Mouse (Mus musculus): Measurements from ENCODE around the gene Naxd.
"Not testable (repeated sequence)": the region's sequence is repeated elsewhere in the genome, so short reads cannot be mapped to it uniquely, and the experiment has no call there.

Naxd gene

GRCm38 (mm10) chr8:11512711-11513110, 15.4 kb downstream of the Naxd start:
- no peak for DNase-seq (ENCODE audit: low spot score in 2 of 2)

DNA sequence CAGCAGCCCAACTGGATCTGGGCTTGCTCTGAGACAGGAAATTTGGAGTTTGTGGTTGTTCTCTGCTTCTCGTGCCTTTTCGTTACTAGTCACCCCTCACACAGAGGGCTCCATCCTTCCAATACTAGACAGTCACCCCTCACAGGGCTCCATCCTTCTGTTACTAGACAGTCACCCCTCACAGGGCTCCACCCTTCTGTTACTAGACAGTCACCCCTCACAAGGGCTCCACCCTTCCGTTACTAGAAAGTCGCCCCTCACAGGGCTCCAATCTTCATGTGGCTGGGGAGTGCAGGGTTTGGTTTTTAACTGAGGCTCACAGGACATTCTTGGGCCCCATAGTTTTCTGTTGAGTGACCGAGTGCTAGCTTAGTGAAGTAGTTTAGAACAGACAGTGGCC, 15.9 kb downstream of the Naxd start:
- DNase-seq (ENCODE audit: low spot score in 2 of 2), result no peak

GRCm38 (mm10) chr8:11516292-11516691, 19.0 kb downstream of the Naxd start:
- no peak for DNase-seq (ENCODE audit: low spot score in 2 of 2)

GRCm38 (mm10) chr8:11517366-11518055, 20.2 kb downstream of the Naxd start:
- no peak for DNase-seq (ENCODE audit: low spot score in 2 of 2)

GRCm38 (mm10) chr8:11518056-11518396, 20.7 kb downstream of the Naxd start:
- no peak for DNase-seq (ENCODE audit: low spot score in 2 of 2)

DNA sequence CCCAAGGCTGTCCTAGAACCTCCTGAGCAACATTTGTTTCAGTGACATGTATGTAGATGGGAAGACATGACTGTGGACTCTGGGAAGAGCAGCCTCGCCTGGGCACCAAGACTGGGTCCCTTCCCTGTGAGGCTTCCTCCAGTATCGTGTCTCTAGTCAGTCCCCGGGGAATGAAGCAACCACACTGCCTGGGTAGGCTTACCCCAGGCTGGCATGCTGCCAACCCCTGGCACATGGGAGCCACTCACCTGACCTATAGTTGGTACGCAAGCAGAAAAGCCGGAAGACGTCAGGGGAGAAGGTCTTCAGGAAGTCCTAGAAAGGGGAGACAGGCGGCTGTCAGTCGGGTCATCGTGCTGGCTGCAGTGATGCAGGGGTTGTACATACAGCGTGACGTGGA, 21.4 kb downstream of the Naxd start:
- DNase-seq (ENCODE audit: low spot score in 2 of 2), result no peak

- DNase-seq (ENCODE audit: low spot score in 2 of 2), result no peak
These were observed 26.0 kb downstream of the Naxd start for GRCm38 (mm10) chr8:11523331-11523730.

- DNase-seq (ENCODE audit: low spot score in 2 of 2), result no peak
These were observed 33.0 kb downstream of the Naxd start for GRCm38 (mm10) chr8:11530155-11530770.

GRCm38 (mm10) chr8:11530849-11531248, 33.5 kb downstream of the Naxd start:
- DNase-seq (ENCODE audit: low spot score in 2 of 2), result no peak

DNA sequence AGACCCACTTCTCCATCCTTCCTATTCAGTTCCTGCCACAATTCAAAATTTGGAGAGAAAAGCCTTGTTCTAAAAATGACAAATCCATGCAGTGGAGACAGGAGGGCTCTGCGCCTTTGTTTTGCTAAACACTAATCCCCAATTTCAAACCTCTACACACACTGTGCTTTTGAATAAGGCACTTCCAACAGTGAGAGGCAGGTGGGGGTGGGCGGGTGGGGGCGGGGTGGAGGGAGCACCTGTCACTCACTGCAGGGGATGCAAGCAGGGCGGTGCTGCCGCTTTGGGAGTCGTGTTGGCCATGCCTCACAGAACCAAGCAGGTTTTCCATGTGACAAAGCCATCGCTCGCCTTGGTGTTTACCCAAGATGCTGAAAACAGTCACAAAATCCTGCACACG, 37.2 kb downstream of the Naxd start:
- no peak for DNase-seq (ENCODE audit: low spot score in 2 of 2)

DNA sequence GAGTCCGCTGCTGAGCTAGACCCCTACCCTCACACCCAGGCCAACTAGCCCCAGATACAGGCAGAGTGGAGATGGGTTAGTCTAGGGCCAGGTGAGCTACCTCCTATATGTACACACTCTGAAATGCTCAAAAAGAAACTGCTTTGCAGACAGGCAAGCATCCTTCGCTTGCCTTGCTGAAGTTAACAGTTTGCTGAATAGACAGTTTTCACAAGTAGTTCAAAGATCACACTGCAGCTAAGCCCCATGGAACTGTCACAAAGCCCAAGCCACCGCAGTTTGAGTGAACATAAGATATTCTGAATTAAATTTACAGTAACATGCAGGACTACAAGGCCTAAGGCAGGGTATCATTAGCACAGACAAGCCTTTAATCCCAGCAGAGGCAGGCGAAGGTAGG, 41.7 kb downstream of the Naxd start:
- no peak for DNase-seq (ENCODE audit: low spot score in 2 of 2)

DNA sequence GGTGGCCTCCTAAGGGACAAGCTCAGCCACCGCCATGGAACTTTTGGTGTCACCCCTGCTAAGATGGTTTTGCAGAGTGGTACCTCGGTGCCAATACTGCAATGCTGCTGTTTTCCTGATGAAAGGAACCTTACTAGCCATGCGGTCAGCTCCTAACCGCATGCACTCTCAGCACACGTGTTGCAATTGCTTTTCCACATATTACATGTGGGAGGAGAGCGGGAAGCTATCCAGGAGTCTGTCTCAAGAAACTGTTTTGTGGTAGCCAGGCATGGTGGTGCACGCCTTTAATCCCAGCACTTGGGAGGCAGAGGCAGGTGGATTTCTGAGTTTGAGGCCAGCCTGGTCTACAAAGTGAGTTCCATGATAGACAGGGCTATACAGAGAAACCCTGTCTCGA, 42.9 kb downstream of the Naxd start:
- DNase-seq (ENCODE audit: low spot score in 2 of 2), result no peak

DNA sequence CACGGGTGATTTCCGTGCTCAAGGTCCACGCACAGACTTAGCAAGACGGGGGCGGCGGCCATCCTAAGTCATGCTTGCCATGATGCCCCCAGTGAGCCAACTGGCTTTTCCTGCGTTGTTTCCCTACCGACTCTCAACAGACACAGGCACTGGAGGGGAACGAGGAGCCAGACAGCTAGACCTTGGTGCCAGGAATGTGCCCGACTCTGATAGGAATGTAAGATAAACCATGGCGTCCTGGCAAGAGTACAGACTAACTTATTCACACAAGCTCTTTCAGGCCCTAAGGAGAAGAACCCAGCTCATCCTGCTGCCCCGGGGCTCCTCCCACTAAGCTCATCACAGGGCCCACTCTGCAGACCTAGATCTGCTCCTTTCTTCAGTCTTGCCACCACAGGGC, 44.7 kb downstream of the Naxd start:
- peak in 1 of 2 experiments; percentile 30 for DNase-seq (ENCODE audit: low spot score in 2 of 2)

GRCm38 (mm10) chr8:11542866-11543265, 45.6 kb downstream of the Naxd start:
- no peak for DNase-seq (ENCODE audit: low spot score in 2 of 2)

- no peak for DNase-seq (ENCODE audit: low spot score in 2 of 2)
These were observed 47.1 kb downstream of the Naxd start for GRCm38 (mm10) chr8:11544386-11544785.

- no peak for DNase-seq (ENCODE audit: low spot score in 2 of 2)
These were observed 49.8 kb downstream of the Naxd start for GRCm38 (mm10) chr8:11547063-11547462.

- no peak for DNase-seq (ENCODE audit: low spot score in 2 of 2)
These were observed 52.4 kb downstream of the Naxd start for GRCm38 (mm10) chr8:11549706-11550105.

- DNase-seq (ENCODE audit: low spot score in 2 of 2), result peak; percentile 88 to 90
These were observed 53.1 kb downstream of the Naxd start, which contains the start of gene Cars2 for GRCm38 (mm10) chr8:11550281-11550948. Gene Cars2, minus strand, starts transcription at chr8:11550783.

- not testable (repeated sequence) for DNase-seq (ENCODE audit: low spot score in 2 of 2)
These were observed 54.2 kb downstream of the Naxd start for GRCm38 (mm10) chr8:11551497-11551896.

DNA sequence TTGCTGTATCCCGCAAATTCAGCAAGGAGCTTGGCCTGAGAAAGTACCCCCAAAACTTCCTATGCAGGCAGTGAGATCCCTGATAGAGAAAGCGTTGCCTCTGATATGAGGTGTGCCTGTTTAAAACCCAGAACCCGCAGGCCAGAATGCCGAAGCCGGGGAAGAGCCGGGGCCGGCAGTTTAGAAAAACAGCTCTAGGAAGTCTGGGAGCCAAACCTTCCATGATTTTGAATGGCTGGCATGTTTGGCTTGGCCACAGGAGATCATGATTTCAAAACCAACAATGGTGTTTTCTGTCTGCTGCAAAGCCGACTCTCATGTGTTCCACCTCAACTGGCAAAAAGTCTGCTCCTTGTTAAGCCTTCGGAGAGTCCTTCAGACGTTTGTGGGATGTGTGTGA, 55.1 kb downstream of the Naxd start:
- DNase-seq (ENCODE audit: low spot score in 2 of 2), result no peak

- peak; percentile 92 to 93 for DNase-seq (ENCODE audit: low spot score in 2 of 2)
These were observed 57.8 kb downstream of the Naxd start, which contains the start of gene Ing1 for GRCm38 (mm10) chr8:11554799-11555719. Gene Ing1, plus strand, starts transcription at chr8:11555571.
